Mouse (Mus musculus) bone marrow macrophage, adult 2 months (primary cell): ENCODE results near the gene Utp18. TPM values are rescaled to one million over a fixed set of nuclear protein-coding genes. Genes with fewer than 3 reads are reported as not detected.

ENCODE experiments used
- H3K27ac ChIP-seq: 2 replicates; pipeline ENCODE4 v1.5.1; 2012; ENCODE audit warnings: low read depth, low read length; ENCODE audit not compliant: insufficient read depth
- H3K4me1 ChIP-seq: 2 replicates; pipeline ENCODE4 v1.6.1; 2012; ENCODE audit warnings: low read length; ENCODE audit not compliant: control insufficient read depth, insufficient read depth
- H3K4me3 ChIP-seq: 2 replicates; pipeline ENCODE4 v1.5.1; 2012; ENCODE audit warnings: mild to moderate bottlenecking, low read length, moderate library complexity; ENCODE audit not compliant: insufficient read depth
- CTCF ChIP-seq: IDR thresholded peaks from 2 replicates; pipeline ENCODE4 v1.5.1; 2012; ENCODE audit warnings: low read depth, mild to moderate bottlenecking, low read length, moderate library complexity
- POLR2A ChIP-seq: IDR thresholded peaks from 2 replicates; pipeline ENCODE4 v1.6.1; 2012; ENCODE audit warnings: mild to moderate bottlenecking, low read depth, low read length, borderline replicate concordance
- polyA plus RNA-seq: library from polyadenylated mRNA; stranded (reverse); fragments of >200 nt; gene quantifications from 2 replicates; pipeline ENCODE4 v1.2.4, GENCODE M21; 2012; ENCODE audit not compliant: missing spikeins, insufficient read depth, insufficient read length

The Utp18 gene
- polyA plus RNA-seq, 1 experiment = 10.3 TPM

DNA sequence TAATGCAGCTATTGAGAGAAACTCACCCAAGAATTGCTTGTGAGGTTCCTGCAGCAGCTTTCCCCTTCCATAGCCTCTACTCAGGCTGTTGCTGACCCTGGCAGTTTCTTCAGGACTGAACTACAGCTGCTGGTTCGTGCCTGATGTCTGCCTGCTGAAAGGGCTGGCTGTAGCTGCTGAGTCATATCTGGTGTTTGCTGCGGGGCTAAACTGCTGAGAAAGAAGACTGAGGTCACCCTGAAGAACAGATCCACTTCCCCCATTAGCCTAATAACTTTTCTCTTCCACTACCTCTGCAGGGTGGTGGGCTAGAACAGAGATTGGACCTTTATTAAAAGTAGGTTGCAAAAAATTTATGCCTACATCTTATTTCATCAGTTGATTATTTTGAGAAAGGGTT, 49.8 kb downstream of the Utp18 start:
- peak overlapping the region; percentile 33 for H3K27ac ChIP-seq
- peaks cover 12% of the 10 kb centered on the region for H3K4me1 ChIP-seq
- H3K4me3 ChIP-seq = no peak overlapping the region
- TF ChIP-seq POLR2A (no peak), CTCF (no peak)

DNA sequence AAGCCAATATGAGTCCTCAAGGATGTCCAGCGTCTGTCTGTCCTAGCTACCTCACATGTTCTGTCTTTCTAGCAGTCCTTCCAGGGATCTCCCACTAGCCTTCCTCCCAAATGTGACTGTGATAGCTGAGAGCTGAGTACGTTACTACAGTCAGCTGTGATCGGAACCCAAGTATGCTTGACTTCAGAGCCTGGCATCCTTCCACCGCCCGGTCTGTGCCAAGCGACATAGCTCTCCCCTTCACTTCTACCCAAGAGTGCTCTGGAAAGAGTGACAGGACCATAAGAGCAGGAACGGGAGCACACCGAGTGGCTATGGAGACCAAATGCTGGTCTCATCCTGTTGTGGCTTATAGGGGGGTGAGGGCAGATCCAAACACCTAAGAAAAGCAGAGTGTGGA, 55.6 kb downstream of the Utp18 start:
- H3K4me3 ChIP-seq = no peak overlapping the region
- H3K27ac ChIP-seq = no peak overlapping the region
- TF ChIP-seq POLR2A (no peak), CTCF (no peak)
- H3K4me1 ChIP-seq = no peaks in the 10 kb centered on the region

DNA sequence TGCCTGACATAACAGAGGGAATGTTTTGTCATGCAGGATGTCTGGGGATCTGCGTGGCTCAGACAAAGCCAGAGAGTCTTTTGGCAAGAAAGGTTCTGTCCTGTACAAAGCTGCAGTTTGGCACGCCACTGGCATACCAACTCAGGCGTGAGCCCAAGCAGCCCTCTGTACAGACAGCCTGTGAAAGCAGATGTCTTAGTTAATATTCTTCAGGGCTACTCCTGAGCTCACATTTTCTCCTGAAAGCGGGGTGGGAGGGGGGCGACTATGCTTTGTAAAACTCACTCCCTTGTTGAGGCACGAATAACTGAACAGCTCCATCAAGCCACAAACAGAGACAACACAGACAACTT, 56.3 kb downstream of the Utp18 start:
- Histone ChIP-seq H3K27ac (no peak overlapping the region), H3K4me1 (no peaks in the 10 kb centered on the region), H3K4me3 (no peak overlapping the region)
- TF ChIP-seq POLR2A (no peak), CTCF (no peak)

DNA sequence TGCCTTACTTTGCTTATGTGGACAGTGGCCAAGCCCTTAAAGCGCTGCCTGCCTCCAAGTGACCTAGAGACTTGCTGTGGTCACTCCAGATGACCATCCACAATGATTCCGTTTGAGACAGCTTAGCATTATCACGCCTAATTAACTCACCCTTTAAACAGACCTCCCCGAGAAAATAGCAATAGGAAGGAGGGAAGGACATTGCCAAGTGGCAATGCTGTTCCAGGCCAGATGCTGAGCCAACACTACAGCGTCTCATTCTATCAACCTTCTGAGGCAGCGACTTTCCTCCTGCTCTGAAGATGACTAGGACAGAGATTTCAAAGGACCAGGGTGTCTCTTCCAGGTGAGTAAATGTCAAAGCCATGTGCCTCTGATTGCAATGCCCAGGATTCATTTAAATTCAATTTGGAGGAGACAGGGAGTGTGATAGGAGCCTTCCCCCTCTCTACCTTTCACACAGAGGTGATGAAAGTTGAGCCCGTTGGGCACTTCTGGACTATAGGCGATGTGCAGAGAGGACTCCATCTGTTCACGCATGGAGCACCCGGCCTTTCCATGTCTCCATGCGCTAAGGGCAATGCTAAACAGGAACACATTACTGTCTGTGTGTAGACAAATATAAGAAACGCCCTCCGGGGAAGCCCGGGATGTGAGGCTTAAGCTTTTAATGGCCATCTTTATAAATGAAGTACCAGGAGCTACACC, 56.8 kb downstream of the Utp18 start:
- no peak for TF ChIP-seq POLR2A
- TF ChIP-seq CTCF = no peak

GRCm38 (mm10) chr11:93822261-93822660, 63.3 kb downstream of the Utp18 start:
- TF ChIP-seq POLR2A (no peak), CTCF (no peak)
- peaks cover 35% of the 10 kb centered on the region for H3K4me1 ChIP-seq
- peak overlapping the region; percentile 94 for H3K27ac ChIP-seq
- no peak overlapping the region for H3K4me3 ChIP-seq

More for the DNA sequence above, 56.8 kb downstream of the Utp18 start:
- no peak overlapping the region for H3K4me3 ChIP-seq
- H3K27ac ChIP-seq = no peak overlapping the region
- H3K4me1 ChIP-seq = no peaks in the 10 kb centered on the region

DNA sequence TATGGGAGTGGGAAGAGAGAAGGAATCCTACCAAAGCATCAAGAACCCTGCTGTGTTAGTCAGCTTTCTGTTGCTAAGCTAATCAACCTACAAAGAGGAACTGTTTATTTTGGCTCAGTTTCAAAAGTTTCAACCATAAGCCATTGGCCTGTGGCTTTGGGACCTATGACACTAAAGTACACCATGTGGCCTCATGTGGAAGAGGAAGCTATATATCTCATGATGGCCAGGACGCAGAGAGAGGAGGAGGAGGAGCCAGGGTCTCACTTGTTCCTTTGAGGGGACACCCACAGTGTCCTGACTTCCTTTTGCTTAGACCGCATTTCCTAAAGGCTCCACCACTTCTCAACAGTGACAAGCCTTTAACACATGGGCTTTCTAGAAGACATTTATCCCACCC, 64.0 kb downstream of the Utp18 start:
- no peak for TF ChIP-seq CTCF
- no peak for TF ChIP-seq POLR2A
- Histone ChIP-seq H3K4me3 (no peak overlapping the region), H3K4me1 (peaks cover 35% of the 10 kb centered on the region), H3K27ac (peak overlapping the region; percentile 94)

- no peak overlapping the region for H3K27ac ChIP-seq
- H3K4me3 ChIP-seq = no peak overlapping the region
- TF ChIP-seq CTCF (no peak), POLR2A (no peak)
- peaks cover 39% of the 10 kb centered on the region for H3K4me1 ChIP-seq
Observed at GRCm38 (mm10) chr11:93817966-93818738, 67.4 kb downstream of the Utp18 start.

DNA sequence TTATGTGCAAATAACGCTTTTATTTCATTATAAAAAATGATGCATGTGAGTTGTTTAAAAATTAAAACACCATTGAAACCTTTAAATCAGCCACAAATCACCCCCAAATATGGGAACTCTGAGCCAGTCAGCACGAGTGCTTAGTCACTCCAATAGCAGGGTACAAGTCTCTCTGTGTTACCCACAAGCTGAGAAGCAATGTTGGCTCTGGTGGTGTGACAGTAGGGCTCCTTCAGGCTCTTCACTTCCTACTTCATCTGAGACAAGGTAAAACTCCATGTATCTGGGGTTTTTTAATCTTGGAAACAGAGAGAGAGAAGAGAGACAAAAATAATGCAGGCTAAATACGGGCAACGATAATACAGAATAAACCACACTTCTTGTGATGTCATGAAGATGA, 72.6 kb downstream of the Utp18 start:
- Histone ChIP-seq H3K27ac (no peak overlapping the region), H3K4me3 (no peak overlapping the region), H3K4me1 (peaks cover 5% of the 10 kb centered on the region; the same call in 1 of the 2 replicates)
- TF ChIP-seq POLR2A (no peak), CTCF (no peak)

- no peak for TF ChIP-seq POLR2A
- peak; percentile 52 for TF ChIP-seq CTCF
- no peak overlapping the region for H3K4me3 ChIP-seq
- no peak overlapping the region for H3K27ac ChIP-seq
- peaks cover 5% of the 10 kb centered on the region; the same call in 1 of the 2 replicates for H3K4me1 ChIP-seq
Observed at GRCm38 (mm10) chr11:93812125-93812868, 73.3 kb downstream of the Utp18 start.

Other genes with a start within 250 kb of the Utp18 start
- 25.9 and 34.1 TPM in 2 replicates for gene Mbtd1, start 86 bp upstream of the Utp18 start, polyA plus RNA-seq
- 171 and 184 TPM in 2 replicates for gene Nme2, start 70.5 kb upstream of the Utp18 start, polyA plus RNA-seq
- 49.0 and 57.1 TPM in 2 replicates for gene Gm20390, start 82.5 kb upstream of the Utp18 start, polyA plus RNA-seq
- 14.4 and 23.0 TPM in 2 replicates for gene Nme1, start 82.8 kb upstream of the Utp18 start, polyA plus RNA-seq
- gene Spag9, start 110.3 kb upstream of the Utp18 start, polyA plus RNA-seq = 62.3 and 62.4 TPM in 2 replicates